ENCODE assay signal across 19 mouse cellular contexts in genomic region chr11:99937751-99938264, GRCm38 (mm10). TPM values are rescaled to one million over a fixed set of nuclear protein-coding genes. Genes with fewer than 3 reads are reported as not detected.
"Had no signal": no experiment of that assay in that cellular context is flagged by ENCODE, and none has a peak within 500 bp of the region (broad histone marks: within the 10 kb centered on the region; RNA-seq: fewer than 3 reads in every experiment).

No protein-coding gene starts in this region.

- H3K36me3 ChIP-seq: midbrain, embryonic 10.5 days; midbrain, embryonic 12.5 days; neural tube, embryonic 13.5 days; neural tube, embryonic 15.5 days; stomach, embryonic 15.5 days had no signal

- H3K9ac ChIP-seq: lung, embryonic 14.5 days; midbrain, embryonic 12.5 days; neural tube, embryonic 13.5 days; neural tube, embryonic 15.5 days; stomach, embryonic 15.5 days had no signal

- H3K4me1 ChIP-seq: midbrain, embryonic 10.5 days; midbrain, embryonic 12.5 days; neural tube, embryonic 13.5 days; neural tube, embryonic 15.5 days; stomach, embryonic 15.5 days had no signal

- H3K9me3 ChIP-seq: midbrain, embryonic 10.5 days; midbrain, embryonic 12.5 days; neural tube, embryonic 13.5 days; neural tube, embryonic 15.5 days; stomach, embryonic 15.5 days had no signal

- H3K27ac ChIP-seq: midbrain, embryonic 10.5 days; midbrain, embryonic 12.5 days; neural tube, embryonic 13.5 days; neural tube, embryonic 15.5 days; stomach, embryonic 15.5 days; stomach, postnatal 0 days had no signal

- H3K4me3 ChIP-seq: midbrain, embryonic 10.5 days; midbrain, embryonic 12.5 days; myocyte; neural tube, embryonic 13.5 days; neural tube, embryonic 15.5 days; stomach, embryonic 15.5 days had no signal

- DNase-seq: lung, adult 18-20 months; lung, embryonic 14.5 days; lung, postnatal 10 days; lung, postnatal 4 days; midbrain, embryonic 14.5 days; retina, postnatal 1 day; right cerebral cortex, adult 18-20 months; thymus, adult 2 months; thymus, postnatal 25 days; thymus, postnatal 4 days had no signal

RNA-seq across cellular contexts. Expression of gene Krtap31-2, which starts 1.7 kb away (rescaled TPM):
- total RNA-seq: megakaryocyte, adult 5-6 weeks; megakaryocyte-erythroid progenitor cell, adult 5-6 weeks had no signal

RNA-seq across cellular contexts. Expression of gene Krtap9-5, which starts 10.5 kb away (rescaled TPM):
- total RNA-seq: megakaryocyte, adult 5-6 weeks; megakaryocyte-erythroid progenitor cell, adult 5-6 weeks had no signal

RNA-seq across cellular contexts. Expression of gene Gm11565, which starts 23.3 kb away (rescaled TPM):
- total RNA-seq: megakaryocyte, adult 5-6 weeks; megakaryocyte-erythroid progenitor cell, adult 5-6 weeks had no signal

RNA-seq across cellular contexts. Expression of gene Krtap31-1, which starts 30.1 kb away (rescaled TPM):
- total RNA-seq: megakaryocyte, adult 5-6 weeks; megakaryocyte-erythroid progenitor cell, adult 5-6 weeks had no signal

RNA-seq across cellular contexts. Expression of gene Krtap29-1, which starts 41.0 kb away (rescaled TPM):
- total RNA-seq: megakaryocyte, adult 5-6 weeks; megakaryocyte-erythroid progenitor cell, adult 5-6 weeks had no signal
